Mouse (Mus musculus) hindbrain, embryonic 16.5 days (tissue): ENCODE results near the gene Sbf2. TPM values are rescaled to one million over a fixed set of nuclear protein-coding genes. Genes with fewer than 3 reads are reported as not detected.

ENCODE experiments used
- ATAC-seq: fragments of 200-750 bp; cut with Nextera tagmentation; 2 replicates; pipeline ENCODE4 v1.8.0; 2017; ENCODE audit warnings: moderate TSS enrichment, moderate library complexity
- H3K27ac ChIP-seq: fragments of 300-500 bp; sonication (generic); 2 replicates; pipeline ENCODE4 v1.5.1; 2014; ENCODE audit warnings: low read depth, mild to moderate bottlenecking, control low read depth, low read length, moderate library complexity
- H3K27me3 ChIP-seq: fragments of 300-500 bp; sonication (generic); replicated peaks from 2 replicates; pipeline ENCODE4 v1.6.1; 2014; ENCODE audit warnings: low read length; ENCODE audit not compliant: control insufficient read depth, insufficient read depth
- H3K36me3 ChIP-seq: fragments of 300-500 bp; sonication (generic); 2 replicates; pipeline ENCODE4 v1.6.1; 2014; ENCODE audit warnings: mild to moderate bottlenecking, low read length, moderate library complexity, mixed read lengths; ENCODE audit not compliant: control insufficient read depth, insufficient read depth
- H3K4me1 ChIP-seq: fragments of 300-500 bp; sonication (generic); 2 replicates; pipeline ENCODE4 v1.6.1; 2014; ENCODE audit warnings: low read depth, low read length; ENCODE audit not compliant: control insufficient read depth, insufficient read depth
- H3K4me2 ChIP-seq: fragments of 300-500 bp; sonication (generic); 2 replicates; pipeline ENCODE4 v1.6.1; 2014; ENCODE audit warnings: mild to moderate bottlenecking, low read length, control low read depth, moderate library complexity
- H3K4me3 ChIP-seq: fragments of 300-500 bp; sonication (generic); 2 replicates; pipeline ENCODE4 v1.5.1; 2014; ENCODE audit warnings: mild to moderate bottlenecking, low read length, control low read depth, moderate library complexity
- H3K9ac ChIP-seq: fragments of 300-500 bp; sonication (generic); 2 replicates; pipeline ENCODE4 v1.6.1; 2014; ENCODE audit warnings: low read depth, mild to moderate bottlenecking, control low read depth, low read length, moderate library complexity
- H3K9me3 ChIP-seq: fragments of 300-500 bp; sonication (generic); 2 replicates; pipeline ENCODE4 v1.6.1; 2014; ENCODE audit warnings: mild to moderate bottlenecking, low read length, moderate library complexity; ENCODE audit not compliant: control insufficient read depth
- WGBS: fragments of 180-500 bp; shearing (Covaris S2); extraction: QIAGEN DNeasy Blood & Tissue Kit; methylation state at CpG from one replicate; pipeline ENCODE4 v1.1.7; 2014; 5-methylcytosine and 5-hydroxymethylcytosine counted together
- polyA plus RNA-seq: library from polyadenylated mRNA; unstranded; fragments of >200 nt; fragmentation: Nextera tagmentation; extraction: Ambion mirVana; gene quantifications from 2 replicates; pipeline ENCODE4 v1.2.1, GENCODE M21; 2015

Sbf2 gene
- polyA plus RNA-seq, 1 experiment from 2014 or later = 51.8 TPM

- no peaks in the 10 kb centered on the region for H3K36me3 ChIP-seq
- H3K4me1 ChIP-seq = peaks cover 37% of the 10 kb centered on the region
- H3K4me2 ChIP-seq = no peak overlapping the region
- peaks cover 31% of the 10 kb centered on the region for H3K27me3 ChIP-seq
- no peak overlapping the region for H3K9ac ChIP-seq
- no peak overlapping the region for H3K27ac ChIP-seq
- ATAC-seq = no peak
- 61% methylated on average over 10 of the region's 10 CpGs for WGBS
- no peaks in the 10 kb centered on the region for H3K9me3 ChIP-seq
- H3K4me3 ChIP-seq = no peak overlapping the region
Measured at GRCm38 (mm10) chr7:110625489-110625888, 10.8 kb upstream of the Sbf2 start.

- H3K4me3 ChIP-seq = no peak overlapping the region
- no peaks in the 10 kb centered on the region for H3K36me3 ChIP-seq
- no peak overlapping the region for H3K4me2 ChIP-seq
- H3K27me3 ChIP-seq = peaks cover 30% of the 10 kb centered on the region
- H3K9me3 ChIP-seq = no peaks in the 10 kb centered on the region
- H3K27ac ChIP-seq = no peak overlapping the region
- ATAC-seq = no peak
- peaks cover 36% of the 10 kb centered on the region for H3K4me1 ChIP-seq
- 85% methylated on average over 13 of the region's 13 CpGs for WGBS
- no peak overlapping the region for H3K9ac ChIP-seq
Measured at GRCm38 (mm10) chr7:110624961-110625360, 10.2 kb upstream of the Sbf2 start.

DNA sequence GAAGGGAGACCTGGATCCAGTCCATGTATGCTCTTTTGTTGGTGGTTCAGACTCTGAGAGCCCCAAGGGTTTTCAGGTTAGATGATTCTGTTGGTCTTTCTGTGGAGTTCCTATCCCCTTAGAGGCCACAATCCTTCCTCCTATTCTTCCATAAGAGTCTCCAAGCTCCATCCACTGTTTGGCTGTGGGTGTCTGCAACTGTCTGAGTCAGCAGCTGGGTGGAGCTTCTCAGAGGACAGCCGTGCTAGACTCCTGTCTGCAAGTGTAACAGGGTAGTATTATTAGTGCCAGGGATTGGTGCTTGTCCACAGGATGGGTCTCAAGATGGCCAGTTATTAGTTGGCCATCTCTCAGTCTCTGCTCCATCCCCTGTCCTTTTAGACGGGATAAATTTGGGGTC, 9.3 kb upstream of the Sbf2 start:
- Histone ChIP-seq H3K4me2 (no peak overlapping the region), H3K4me1 (peaks cover 31% of the 10 kb centered on the region), H3K27me3 (peaks cover 26% of the 10 kb centered on the region), H3K9ac (no peak overlapping the region), H3K27ac (no peak overlapping the region), H3K4me3 (no peak overlapping the region), H3K36me3 (no peaks in the 10 kb centered on the region), H3K9me3 (no peaks in the 10 kb centered on the region)
- 69% methylated on average over 2 of the region's 2 CpGs for WGBS
- ATAC-seq = no peak

- ATAC-seq = no peak
Measured at GRCm38 (mm10) chr7:110619086-110619611, 4.4 kb upstream of the Sbf2 start.

GRCm38 (mm10) chr7:110615792-110616191, 1.1 kb upstream of the Sbf2 start:
- no peaks in the 10 kb centered on the region; the same call in 1 of the 2 replicates for H3K27me3 ChIP-seq
- no peak for ATAC-seq
- peaks cover 15% of the 10 kb centered on the region for H3K4me1 ChIP-seq
- no peaks in the 10 kb centered on the region for H3K36me3 ChIP-seq
- WGBS = 7% methylated on average over 11 of the region's 11 CpGs
- H3K4me3 ChIP-seq = peak overlapping the region; percentile 95; the same call in 1 of the 2 replicates
- H3K9me3 ChIP-seq = no peaks in the 10 kb centered on the region
- no peak overlapping the region for H3K27ac ChIP-seq
- peak overlapping the region; percentile 93 for H3K4me2 ChIP-seq
- no peak overlapping the region for H3K9ac ChIP-seq

More at GRCm38 (mm10) chr7:110619086-110619611, 4.4 kb upstream of the Sbf2 start:
- Histone ChIP-seq H3K9me3 (no peaks in the 10 kb centered on the region), H3K4me1 (peaks cover 2% of the 10 kb centered on the region), H3K27me3 (peaks cover 2% of the 10 kb centered on the region), H3K4me2 (no peak overlapping the region), H3K9ac (no peak overlapping the region), H3K36me3 (no peaks in the 10 kb centered on the region), H3K4me3 (no peak overlapping the region), H3K27ac (no peak overlapping the region)
- 59% methylated on average over 9 of the region's 9 CpGs for WGBS

DNA sequence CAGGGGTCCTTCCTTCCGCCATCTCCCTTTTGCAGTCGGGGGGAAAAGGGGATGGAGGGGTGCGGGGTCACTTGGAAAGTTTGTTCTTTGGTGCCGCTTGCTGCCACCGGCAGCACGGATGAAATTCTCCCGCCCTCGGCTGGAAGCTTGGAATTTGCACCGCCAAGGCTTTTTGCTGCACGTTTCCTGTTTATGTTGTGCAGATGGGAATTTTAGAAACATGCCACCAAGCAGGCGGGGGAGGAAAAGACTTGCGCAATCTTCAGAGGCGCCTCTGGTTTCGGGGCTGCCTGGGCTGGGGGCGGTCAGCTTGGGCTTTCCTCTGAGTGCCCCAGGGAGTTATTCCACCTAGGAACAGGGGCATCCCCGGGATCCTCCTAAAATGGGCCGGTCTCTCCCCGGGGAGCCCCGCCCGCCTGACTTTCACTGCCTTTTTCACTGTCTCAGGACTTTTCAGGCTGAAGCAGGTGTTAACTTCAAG, 469 bp upstream of the Sbf2 start:
- Histone ChIP-seq H3K4me1 (peaks cover 15% of the 10 kb centered on the region), H3K36me3 (no peaks in the 10 kb centered on the region), H3K27ac (peak overlapping the region; percentile 99), H3K4me3 (peak overlapping the region; percentile 95), H3K9ac (peak overlapping the region; percentile 99), H3K27me3 (no peaks in the 10 kb centered on the region; the same call in 1 of the 2 replicates), H3K9me3 (no peaks in the 10 kb centered on the region), H3K4me2 (peak overlapping the region; percentile 93)
- ATAC-seq = peak; percentile 7; the same call in 1 of the 2 replicates
- WGBS = under 1% methylated on average over 20 of the region's 20 CpGs

GRCm38 (mm10) chr7:110613381-110614132, 1.2 kb downstream of the Sbf2 start:
- Histone ChIP-seq H3K27ac (peak overlapping the region; percentile 99), H3K9ac (peak overlapping the region; percentile 99), H3K4me1 (peaks cover 15% of the 10 kb centered on the region), H3K27me3 (no peaks in the 10 kb centered on the region; the same call in 1 of the 2 replicates), H3K36me3 (no peaks in the 10 kb centered on the region), H3K4me3 (peak overlapping the region; percentile 95), H3K4me2 (peak overlapping the region; percentile 93), H3K9me3 (no peaks in the 10 kb centered on the region)
- WGBS = 2% methylated on average over 17 of the region's 17 CpGs
- peak; percentile 19; the same call in 1 of the 2 replicates for ATAC-seq

DNA sequence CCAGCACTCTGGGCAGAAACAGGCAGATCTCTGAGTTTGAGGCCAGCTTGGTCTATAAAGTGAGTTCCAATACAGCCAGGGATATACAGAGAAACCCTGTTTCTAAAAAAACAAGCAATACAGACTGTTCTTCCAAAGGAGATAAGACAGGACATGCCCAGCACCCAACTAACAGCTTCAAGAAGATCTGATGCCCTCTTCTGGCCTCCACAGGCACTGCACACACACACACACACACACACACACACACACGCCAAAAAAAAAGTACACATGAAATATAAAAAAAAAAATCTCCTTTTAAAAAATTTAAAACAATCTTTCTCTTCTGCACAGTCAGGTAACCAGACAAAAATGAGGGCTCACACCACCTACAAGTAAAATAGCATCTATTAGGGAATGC, 7.8 kb downstream of the Sbf2 start:
- ATAC-seq = no peak
- Histone ChIP-seq H3K4me1 (no peaks in the 10 kb centered on the region; the same call in 1 of the 2 replicates), H3K9me3 (no peaks in the 10 kb centered on the region), H3K27ac (no peak overlapping the region), H3K36me3 (no peaks in the 10 kb centered on the region), H3K4me3 (no peak overlapping the region), H3K27me3 (no peaks in the 10 kb centered on the region), H3K4me2 (no peak overlapping the region), H3K9ac (no peak overlapping the region)
- WGBS = 89% methylated on average over 1 of the region's 1 CpGs

DNA sequence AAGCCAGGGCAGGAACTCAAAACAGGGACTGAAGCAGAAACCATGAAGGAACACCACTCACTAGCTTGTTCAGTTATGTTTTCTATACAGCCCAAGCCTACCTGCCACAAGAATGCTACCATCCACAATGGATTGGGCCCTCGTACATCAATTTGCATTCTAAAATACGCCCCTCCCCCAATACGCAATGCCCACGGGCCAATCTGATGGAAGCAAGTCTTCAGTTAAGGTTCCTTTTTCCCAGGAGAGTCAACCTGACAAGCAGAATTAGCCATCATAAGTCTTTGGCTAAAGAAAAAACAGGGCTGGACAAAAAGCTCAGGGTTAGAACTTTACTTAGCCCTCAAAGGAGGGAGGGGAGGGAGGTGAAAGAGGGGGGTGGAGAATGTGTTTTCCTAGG, 9.2 kb downstream of the Sbf2 start:
- no peaks in the 10 kb centered on the region for H3K9me3 ChIP-seq
- ATAC-seq = no peak
- 72% methylated on average over 4 of the region's 4 CpGs for WGBS

More for the DNA sequence above, 9.2 kb downstream of the Sbf2 start:
- Histone ChIP-seq H3K36me3 (no peaks in the 10 kb centered on the region), H3K4me1 (no peaks in the 10 kb centered on the region), H3K27me3 (no peaks in the 10 kb centered on the region), H3K9ac (no peak overlapping the region), H3K27ac (no peak overlapping the region), H3K4me2 (no peak overlapping the region), H3K4me3 (no peak overlapping the region)
